Mouse (Mus musculus) WW6 (cell line): ENCODE results near the gene Lbp.
A peak's percentile ranks its signal among the peaks of the same experiment; 100 is the strongest.

ENCODE experiments used
- DNase-seq: peaks from one replicate; pipeline ENCODE4 v3.0.0-alpha.2; 2013; ENCODE audit warnings: low read depth, low spot score

The Lbp gene

DNA sequence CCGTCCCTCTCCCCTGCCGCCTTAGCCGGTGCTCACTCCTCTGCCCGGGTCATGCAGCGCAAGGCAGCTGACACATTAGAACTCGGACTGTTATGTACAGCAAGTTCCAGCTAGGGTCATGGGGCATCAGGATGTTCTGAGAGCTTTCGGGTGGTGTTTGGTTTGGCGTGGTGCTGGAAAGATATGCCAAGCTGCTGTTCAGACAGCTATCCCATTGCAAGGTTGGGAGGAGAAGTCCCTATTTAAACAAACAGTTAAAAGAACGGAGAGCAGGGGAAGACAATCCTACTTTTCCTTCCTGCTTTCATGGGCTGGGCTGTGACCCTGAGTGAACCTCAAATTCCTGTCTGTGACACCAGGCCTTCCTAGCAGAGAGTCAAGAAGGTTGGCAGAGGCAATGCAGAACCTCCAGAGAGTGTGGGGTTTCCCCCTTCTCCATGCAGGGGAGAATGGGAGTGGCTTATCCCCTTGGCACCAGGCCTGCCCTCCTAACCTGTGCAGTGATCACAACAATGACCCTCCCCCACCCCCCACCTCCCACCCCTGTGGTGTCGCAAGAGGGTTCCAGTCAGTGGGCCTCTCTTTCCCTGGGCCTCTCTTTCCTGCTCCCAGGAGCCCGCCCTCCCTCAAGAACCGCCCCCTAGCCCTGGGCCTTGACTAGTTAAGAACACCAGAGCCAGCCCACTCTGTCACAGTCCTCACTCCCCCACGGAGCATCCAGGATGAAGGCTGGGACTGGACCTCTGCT is at the start of gene Lbp:
Lbp (plus strand) TSS at position 546 of the 748 bp plus-strand sequence.
- DNase-seq = no peak

- no peak for DNase-seq
Observed at GRCm38 (mm10) chr2:158256894-158257293, 49.4 kb upstream of the Lbp start.

- DNase-seq = no peak
Observed at GRCm38 (mm10) chr2:158258005-158258418, 48.3 kb upstream of the Lbp start, which contains the start of gene Bpi. Gene Bpi (plus strand): TSS chr2:158258094.

GRCm38 (mm10) chr2:158258781-158259180 is 47.5 kb upstream of the Lbp start:
- peak; percentile 74 for DNase-seq

- DNase-seq = no peak
Observed at GRCm38 (mm10) chr2:158259498-158259897, 46.8 kb upstream of the Lbp start.

DNA sequence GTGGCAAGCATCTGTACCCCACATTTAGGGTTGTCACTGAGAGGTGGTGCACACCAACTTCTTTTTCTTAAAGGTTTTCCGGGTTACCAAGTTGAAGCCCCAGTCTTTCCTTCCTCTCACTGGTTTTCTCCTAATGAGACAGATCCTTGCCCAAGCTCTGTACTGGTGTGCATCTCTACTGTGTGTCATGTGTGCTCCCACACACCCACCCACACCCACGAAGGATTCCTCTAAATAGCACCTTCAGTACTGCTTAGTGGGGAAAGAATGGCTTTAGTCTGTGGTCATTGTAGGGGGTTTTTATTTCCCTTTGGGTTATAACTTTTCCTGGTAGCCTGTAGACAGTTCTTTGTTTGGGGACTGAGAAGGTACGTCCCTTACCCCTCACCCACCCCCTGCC is 41.4 kb upstream of the Lbp start:
- DNase-seq = no peak

DNA sequence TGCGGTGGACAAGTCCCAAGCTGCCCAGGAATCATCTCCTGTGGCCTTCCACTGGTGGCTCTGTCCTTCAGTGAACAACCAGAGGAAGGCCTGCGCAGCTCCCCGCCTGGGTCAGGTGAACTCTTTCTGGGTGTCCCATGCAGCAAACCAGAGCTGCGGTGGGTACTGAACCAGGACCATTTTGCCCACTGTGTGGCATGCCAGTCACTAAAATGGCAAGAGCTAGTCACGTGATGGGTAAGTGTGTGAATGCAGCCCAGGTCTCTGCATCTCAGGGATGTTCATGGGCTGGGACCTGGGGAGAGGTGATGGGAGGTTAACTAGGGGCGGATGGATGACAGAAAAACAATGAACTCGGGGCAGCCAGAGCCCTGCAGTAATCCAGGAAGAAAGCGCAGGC is 36.3 kb upstream of the Lbp start:
- DNase-seq = no peak

DNA sequence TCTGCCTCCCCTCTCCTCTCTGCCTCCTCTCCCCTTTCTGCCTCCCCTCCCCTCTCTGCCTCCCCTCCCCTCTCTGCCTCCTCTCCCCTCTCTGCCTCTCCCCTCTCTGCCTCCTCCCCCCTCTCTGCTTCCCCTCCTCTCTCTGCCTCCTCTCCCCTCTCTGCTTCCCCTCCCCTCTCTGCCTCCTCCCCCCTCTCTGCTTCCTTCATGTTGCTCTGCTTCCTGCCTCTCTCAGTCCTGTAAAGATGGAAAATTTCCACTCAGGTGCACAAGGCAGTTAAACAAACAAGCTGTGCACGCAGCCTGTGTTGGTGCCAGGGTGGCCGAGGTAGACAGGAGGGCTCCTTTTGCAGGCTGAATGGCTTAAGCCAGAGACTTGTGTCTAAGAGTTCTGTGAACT is 32.6 kb upstream of the Lbp start:
- no peak for DNase-seq

DNA sequence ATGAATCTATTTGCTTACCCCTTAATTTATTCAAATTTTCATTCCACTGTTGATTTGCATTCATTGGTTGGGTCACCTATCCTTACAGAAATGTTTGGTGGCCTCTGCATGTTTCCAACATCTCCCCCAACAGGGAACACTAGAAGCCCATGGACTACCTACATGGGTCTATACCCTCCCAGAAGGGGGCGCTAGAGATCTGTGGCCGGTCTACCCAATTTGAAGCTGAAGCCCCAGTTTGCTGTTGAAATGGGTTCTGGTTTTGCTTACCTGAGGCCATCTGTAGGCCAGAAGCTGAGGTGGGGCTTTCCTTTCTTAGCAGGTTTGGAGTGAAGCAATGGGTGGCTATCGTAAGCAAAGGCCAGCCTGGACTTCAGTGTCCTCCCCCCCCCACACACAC is 30.9 kb upstream of the Lbp start:
- no peak for DNase-seq

- no peak for DNase-seq
Observed at GRCm38 (mm10) chr2:158275811-158276210, 30.5 kb upstream of the Lbp start.

DNA sequence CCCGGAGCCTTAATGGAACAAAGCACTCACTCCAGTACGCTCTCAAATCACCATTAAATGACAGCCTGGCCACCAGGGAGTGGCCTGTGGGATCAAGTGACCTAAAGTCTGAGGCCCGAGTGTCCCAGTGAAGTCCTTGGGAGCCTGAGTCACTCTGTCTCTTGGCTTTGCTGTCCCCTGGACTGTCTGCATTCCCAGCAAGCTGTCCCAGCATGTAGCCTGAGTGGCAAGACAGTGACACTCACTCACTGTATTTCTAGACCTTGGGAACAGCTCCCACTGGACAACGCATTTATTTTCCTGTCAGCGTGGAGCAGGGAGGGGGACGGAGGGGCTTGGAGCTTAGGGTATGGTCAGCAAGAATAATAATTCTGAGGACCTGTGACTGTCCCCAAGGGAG is 29.8 kb upstream of the Lbp start:
- DNase-seq = no peak

DNA sequence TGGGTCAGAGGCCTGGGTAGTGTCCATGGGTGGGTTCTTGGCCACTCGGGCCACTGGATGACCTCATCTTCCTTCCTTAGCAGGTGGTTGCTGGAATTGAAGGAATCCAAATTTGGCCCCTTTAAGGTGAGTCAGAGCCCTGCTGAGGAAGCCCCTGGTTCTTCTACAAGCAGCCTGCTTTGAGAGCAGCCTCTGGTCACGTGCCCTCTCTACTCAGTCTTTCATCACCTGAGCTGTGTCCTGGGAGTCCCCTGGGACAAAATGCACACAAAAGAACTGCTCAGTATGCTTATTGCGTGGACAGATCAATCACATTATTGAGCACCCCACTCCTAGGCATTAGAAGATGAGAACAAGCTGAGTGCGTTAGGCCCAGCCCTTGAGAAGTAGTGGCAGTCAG is 29.4 kb upstream of the Lbp start:
- no peak for DNase-seq

DNA sequence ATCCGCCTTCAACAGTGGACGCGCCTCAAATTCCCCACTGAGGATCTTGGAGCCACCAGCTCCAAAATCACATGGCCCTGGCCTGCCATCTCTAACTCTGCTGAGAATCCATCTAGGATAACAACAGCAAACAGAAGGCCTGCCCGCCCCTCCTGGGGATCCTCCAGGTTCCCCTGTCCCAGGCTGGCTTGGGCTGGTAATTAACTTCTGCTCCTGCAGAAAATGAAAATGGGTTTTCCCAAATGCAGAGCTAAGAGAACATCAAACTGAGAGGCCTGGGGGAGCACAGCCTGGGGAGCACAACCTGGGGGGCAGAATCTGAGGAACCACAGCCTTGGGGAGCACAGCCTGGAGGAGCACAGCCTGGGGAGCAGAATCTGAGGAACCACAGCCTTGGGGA is 26.6 kb upstream of the Lbp start:
- no peak for DNase-seq

- DNase-seq = no peak
Observed at GRCm38 (mm10) chr2:158281497-158282205, 24.6 kb upstream of the Lbp start.

DNA sequence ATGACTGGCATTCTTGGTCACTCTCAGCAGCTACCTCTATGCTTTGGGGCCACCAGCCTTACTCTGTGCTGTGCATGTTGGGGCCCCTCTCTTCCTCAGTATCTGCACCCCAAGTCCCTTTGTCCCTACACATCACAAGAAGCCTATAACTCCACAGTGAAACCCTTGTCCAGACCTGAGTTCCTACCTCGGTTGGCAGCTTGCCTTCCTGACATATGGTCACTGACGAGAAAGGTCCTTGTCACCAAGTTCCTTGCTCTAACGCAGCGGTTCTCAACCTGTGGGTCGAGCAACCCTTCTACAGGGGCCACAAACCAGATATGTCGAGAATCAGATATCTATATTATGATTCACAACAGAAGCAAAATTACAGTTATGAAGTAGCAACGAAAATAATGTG is 23.2 kb upstream of the Lbp start:
- DNase-seq = no peak

- DNase-seq = no peak
Observed at GRCm38 (mm10) chr2:158283771-158284170, 22.5 kb upstream of the Lbp start.

DNA sequence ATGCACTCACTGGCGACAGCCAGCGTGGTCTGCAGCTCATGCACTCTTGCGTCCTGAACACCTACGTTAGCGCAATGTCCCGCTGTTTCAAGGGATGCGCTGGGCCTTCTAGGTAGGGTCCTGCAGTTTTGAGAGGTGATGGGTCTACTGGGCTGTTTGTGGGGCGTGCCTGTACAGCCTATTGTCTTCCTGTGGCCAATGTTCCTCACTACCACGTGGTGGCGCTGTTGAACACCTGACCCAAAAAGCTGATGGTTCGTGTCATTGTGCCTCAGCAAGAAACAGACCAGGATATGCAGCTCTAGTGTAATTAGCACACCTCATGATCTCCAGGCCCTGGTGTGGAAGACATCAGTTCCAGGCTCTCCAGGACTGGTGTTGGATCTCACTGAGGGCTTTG is 21.7 kb upstream of the Lbp start:
- DNase-seq = peak; percentile 52

- DNase-seq = no peak
Observed at GRCm38 (mm10) chr2:158285655-158286054, 20.6 kb upstream of the Lbp start.

DNA sequence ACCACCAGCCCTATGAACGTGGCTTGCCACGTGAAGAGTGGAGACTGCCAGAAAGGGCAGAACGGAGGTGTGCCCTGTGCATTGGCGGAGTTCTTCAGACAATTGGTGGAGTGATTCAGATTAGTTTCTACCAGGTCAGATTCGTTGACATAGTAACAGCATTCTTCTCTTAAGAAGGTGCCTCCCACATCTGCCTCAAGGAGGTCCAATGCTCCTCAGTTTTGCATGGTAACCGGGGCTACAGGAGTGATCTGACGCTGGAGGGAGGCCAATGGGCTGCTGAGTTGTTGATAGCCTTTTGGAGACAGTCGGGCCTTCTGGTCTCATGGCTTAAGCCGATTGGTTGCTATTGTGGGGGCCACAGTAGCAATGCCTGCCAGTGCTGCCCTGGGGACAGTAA is 10.6 kb upstream of the Lbp start:
- no peak for DNase-seq

DNA sequence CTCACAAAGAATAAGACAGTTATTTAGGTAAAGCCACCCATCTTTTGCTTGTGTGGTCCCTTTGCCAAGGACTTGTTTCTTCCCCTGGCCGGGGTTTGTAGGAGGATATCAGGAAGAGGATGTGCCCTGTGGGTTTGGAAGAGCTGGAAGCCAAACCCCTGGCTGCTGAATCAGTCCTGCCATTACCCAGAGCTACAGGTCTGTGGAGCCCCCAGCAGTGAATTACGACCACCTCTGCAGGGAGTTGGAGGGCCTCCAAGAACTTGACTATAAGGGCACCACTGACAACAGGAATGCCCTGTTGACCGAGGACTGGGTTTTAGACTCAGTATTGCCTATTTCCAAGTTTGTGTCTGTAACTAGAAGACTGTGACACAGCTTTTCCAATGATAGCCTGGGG is 7.1 kb upstream of the Lbp start:
- no peak for DNase-seq

- DNase-seq = no peak
Observed at GRCm38 (mm10) chr2:158299731-158300130, 6.6 kb upstream of the Lbp start.

DNA sequence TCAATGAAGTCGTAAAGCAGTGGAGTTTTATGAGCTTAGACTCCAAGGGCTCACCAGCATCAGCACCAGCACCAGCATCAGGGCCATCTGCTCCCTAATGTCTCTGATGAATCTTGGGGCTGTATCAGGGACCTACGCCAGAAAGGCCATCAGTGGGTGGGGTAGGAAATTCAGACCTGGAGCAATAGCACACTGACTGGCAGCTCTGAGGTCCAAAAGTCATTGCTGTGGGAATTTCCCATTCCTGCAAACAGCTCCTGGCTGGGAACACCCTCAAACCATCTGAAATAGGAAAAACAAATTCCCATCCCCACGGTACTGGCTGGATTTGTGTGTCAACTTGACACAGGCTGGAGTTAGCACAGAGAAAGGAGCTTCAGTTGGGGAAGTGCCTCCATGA is 3.5 kb upstream of the Lbp start:
- DNase-seq = no peak

- no peak for DNase-seq
Observed at GRCm38 (mm10) chr2:158306696-158307049, 380 bp downstream of the Lbp start.
